Mouse (Mus musculus): ENCODE data around the gene Lrrc29. TPM values are rescaled to one million over a fixed set of nuclear protein-coding genes. Genes with fewer than 3 reads are reported as not detected.

Lrrc29 gene
- total RNA-seq, 2 experiments from 2014 or later = 3.4 to 6.1 TPM

DNA sequence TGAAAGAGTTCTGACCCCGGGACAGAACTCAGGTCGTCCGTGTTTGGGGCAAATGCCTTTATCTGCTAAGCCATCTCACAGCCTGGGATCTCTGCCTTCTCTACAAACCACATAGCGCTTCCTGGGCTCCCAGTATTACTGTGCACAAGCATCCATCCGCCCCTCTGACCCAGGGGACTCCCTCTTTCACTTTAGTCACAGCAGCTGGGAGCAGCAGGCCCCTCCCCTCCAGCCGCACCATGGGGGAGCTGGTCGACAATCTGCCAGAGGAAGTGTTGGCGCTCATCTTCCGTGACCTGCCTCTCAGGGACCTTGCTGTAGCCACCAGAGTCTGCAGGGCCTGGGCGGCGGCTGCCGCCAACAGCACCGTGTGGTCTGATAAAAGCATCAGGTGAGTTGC, 59.3 kb downstream of the Lrrc29 start:
- no peak for DNase-seq

DNA sequence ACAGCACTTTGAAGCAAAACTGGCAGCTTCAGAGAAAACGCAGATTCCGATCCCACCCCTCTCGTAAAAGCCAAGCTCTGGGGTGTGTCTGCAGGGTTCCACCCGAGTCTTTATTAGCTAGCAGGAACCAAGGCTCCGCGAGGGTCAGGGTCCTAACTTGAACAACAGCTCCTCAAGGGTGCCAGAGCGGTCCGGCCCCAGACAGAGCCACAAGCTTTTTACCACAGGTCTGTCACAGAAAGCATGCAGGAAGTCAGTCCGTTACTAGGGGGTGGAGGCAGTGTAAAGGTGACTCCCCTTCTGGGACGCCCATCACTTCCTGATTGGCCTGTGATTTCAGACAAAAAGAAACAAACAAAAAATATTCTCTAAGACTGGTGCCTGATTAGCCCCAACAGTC, 61.0 kb downstream of the Lrrc29 start:
- peak in 1 of 2 experiments; percentile 35 for DNase-seq

DNA sequence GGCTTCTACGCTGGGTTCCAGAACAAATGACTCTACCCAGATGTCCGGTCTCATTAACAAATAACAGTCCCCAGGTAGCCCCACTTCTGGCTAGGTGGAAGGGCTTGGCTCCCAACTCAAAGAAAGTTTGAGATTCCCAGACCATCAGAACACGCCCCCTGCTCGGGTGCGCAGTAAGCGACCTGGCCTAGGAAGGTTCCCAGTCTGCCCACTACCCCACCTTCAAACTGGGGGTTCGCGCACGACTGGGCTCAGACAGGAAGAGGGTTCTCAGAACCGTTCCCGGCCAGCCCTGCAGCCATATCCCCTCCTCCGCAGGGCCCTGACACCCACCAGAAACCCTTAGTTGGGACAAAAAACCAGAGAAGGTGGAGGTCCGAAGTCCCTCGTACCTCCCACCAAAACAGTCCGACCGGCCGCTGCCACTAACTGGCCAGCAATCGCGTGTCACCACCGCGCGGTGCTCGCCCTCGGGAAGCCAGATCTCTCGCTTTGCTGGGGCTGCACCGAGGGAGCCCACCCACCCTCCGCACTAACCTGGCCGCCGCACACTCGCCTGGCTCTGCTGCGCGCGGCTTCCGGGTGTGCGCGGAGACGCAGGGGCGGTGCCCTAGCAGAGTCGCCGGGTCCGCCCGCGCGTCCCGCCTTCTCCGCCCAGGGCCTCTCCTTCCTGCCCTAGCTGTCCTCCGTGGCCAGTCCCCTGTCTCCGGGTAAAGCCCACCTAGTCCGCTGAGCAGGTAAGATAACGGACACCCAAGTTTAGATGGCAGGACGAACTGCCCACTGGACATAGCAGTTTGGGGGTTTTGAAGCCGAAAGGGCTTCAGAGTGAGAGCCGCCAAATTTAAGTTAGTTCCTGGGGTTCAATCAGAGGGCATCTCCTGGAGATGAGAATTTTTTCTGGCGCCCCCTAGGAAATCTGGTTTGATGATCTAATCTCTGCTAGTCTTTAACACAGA, 61.8 kb downstream of the Lrrc29 start, which contains the start of the genes Tradd and Fbxl8:
Tradd (minus strand) TSS at position 586 of the 959 bp plus-strand sequence.
Fbxl8 (plus strand) TSS at position 625 of the 959 bp plus-strand sequence.
- DNase-seq = peak; percentile 90 to 92

DNA sequence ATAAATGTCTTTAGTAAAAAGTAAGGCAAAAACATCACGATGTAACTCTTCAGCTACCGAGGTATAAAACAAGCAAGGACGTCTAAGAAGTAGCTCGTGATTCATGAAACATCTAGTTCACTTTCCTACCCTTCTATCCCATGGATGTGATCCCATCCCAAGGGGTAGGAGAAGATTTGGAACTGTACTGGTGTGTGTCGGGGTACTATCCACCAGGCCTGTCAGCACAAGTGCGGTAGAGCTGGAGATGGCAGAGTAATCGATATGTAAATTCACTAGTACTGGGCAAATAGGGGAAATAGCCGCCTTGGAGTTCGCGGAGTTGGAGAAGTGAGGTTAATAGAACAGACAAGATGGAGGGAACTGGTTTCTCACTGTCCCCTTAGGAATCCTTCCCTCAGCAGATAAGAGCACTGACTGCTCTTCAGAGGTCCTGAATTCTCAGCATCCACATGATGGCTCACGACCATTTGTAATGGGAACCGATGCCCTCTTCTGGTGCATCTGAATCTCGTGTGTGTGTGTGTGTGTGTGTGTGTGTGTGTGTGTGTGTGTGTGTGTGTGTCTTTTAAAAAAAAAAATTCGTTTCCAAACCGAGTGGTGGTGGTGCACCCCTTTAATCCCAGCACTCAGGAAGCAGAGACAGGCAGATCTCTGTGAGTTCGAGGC, 62.7 kb downstream of the Lrrc29 start:
- DNase-seq = no peak

Small RNA genes within 50 kb of the gene (microRNA-seq; reads per million reads assigned to microRNA genes)
- gene Gm27320 (not detected), gene Mir328 (2,689 reads per million, percentile 89 among the genes with 10 or more reads in this experiment)

Other genes with a start within 250 kb of the Lrrc29 start
- under 1 TPM in 1 of 2 experiments, not detected in 1; 0.73 TPM for gene Ces3b, start 242.5 kb downstream of the Lrrc29 start, total RNA-seq (2021)
- gene Ces4a, start 194.5 kb downstream of the Lrrc29 start, total RNA-seq (2021) = not detected
- gene Cbfb, start 155.6 kb downstream of the Lrrc29 start, total RNA-seq (2021) = 100 to 1,000 TPM in 1 of 2 experiments, 10 to 100 TPM in 1; 74.1 to 104 TPM
- gene D230025D16Rik, start 101.1 kb downstream of the Lrrc29 start, total RNA-seq (2021) = 10 to 100 TPM; 23.7 to 27.2 TPM
- 1 to 10 TPM; 2.7 to 3.0 TPM for gene B3gnt9, start 71.1 kb downstream of the Lrrc29 start, total RNA-seq (2021)
- 10 to 100 TPM; 15.3 to 17.9 TPM for gene Tradd, start 61.7 kb downstream of the Lrrc29 start, total RNA-seq (2021)
- 1 to 10 TPM; 3.3 to 3.6 TPM for gene Fbxl8, start 61.6 kb downstream of the Lrrc29 start, total RNA-seq (2021)
- 1 to 10 TPM; 1.3 to 1.6 TPM for gene Hsf4, start 56.5 kb downstream of the Lrrc29 start, total RNA-seq (2021)
- gene Nol3, start 50.1 kb downstream of the Lrrc29 start, total RNA-seq (2021) = 1 to 10 TPM; 5.5 TPM
- gene 4931428F04Rik, start 36.4 kb downstream of the Lrrc29 start, total RNA-seq (2021) = 1 to 10 TPM; 2.4 to 2.8 TPM
- gene Exoc3l, start 30.2 kb downstream of the Lrrc29 start, total RNA-seq (2021) = 10 to 100 TPM; 19.8 to 22.0 TPM
- gene E2f4, start 28.6 kb downstream of the Lrrc29 start, total RNA-seq (2021) = 10 to 100 TPM; 36.6 to 49.5 TPM
- 1 to 10 TPM; 3.7 to 7.8 TPM for gene Elmo3, start 20.7 kb downstream of the Lrrc29 start, total RNA-seq (2021)
- gene Tmem208, start 76 bp upstream of the Lrrc29 start, total RNA-seq (2021) = 10 to 100 TPM; 61.5 to 67.0 TPM
- gene Fhod1, start 21.7 kb upstream of the Lrrc29 start, total RNA-seq (2021) = 10 to 100 TPM; 11.9 to 14.4 TPM
- under 1 TPM; 0.76 to 0.99 TPM for gene Slc9a5, start 22.6 kb upstream of the Lrrc29 start, total RNA-seq (2021)
- 1 to 10 TPM in 1 of 2 experiments, under 1 TPM in 1; 0.23 to 1.4 TPM for gene Plekhg4, start 47.0 kb upstream of the Lrrc29 start, total RNA-seq (2021)
- not detected for gene Kctd19, start 87.2 kb upstream of the Lrrc29 start, total RNA-seq (2021)
- 1 to 10 TPM; 2.4 to 2.8 TPM for gene Lrrc36, start 87.3 kb upstream of the Lrrc29 start, total RNA-seq (2021)
- 10 to 100 TPM; 23.6 to 36.2 TPM for gene Tppp3, start 145.2 kb upstream of the Lrrc29 start, total RNA-seq (2021)
- 10 to 100 TPM; 16.0 to 17.7 TPM for gene Zdhhc1, start 170.6 kb upstream of the Lrrc29 start, total RNA-seq (2021)
- gene Hsd11b2, start 192.5 kb upstream of the Lrrc29 start, total RNA-seq (2021) = under 1 TPM; 0.23 to 0.66 TPM
- gene Atp6v0d1, start 239.8 kb upstream of the Lrrc29 start, total RNA-seq (2021) = 100 to 1,000 TPM; 115 to 120 TPM